9 mouse cellular contexts compared by ENCODE assay signal in genomic region chr4:61909409-61909808, GRCm38 (mm10).
DNase-seq lines count a peak whose midpoint lies in the region; ATAC-seq and TF ChIP-seq lines count a peak whose summit lies in the region.
"Had no signal": no experiment of that assay in that cellular context is flagged by ENCODE, and none has a peak within 500 bp of the region (broad histone marks: within the 10 kb centered on the region; RNA-seq: fewer than 3 reads in every experiment).

No protein-coding gene starts in this region.

- ATAC-seq in midbrain, embryonic 16.5 days, result no peak

- WGBS in midbrain, embryonic 16.5 days, result 74% methylated on average over 4 of the region's 4 CpGs

- intact Hi-C loops in left cerebral cortex, postnatal 14 days (cut with DNase I), result no loop called here

- no peak for TF ChIP-seq EP300 in ES-Bruce4 (IDR thresholded peaks at IDR 0.05; ENCODE audit: insufficient read depth, low read depth, low read length)

- H3K4me1 ChIP-seq in ES-Bruce4 (ENCODE audit: control insufficient read depth, insufficient read depth, low read length), result no peaks in the 10 kb centered on the region
- H3K4me1 ChIP-seq in midbrain, embryonic 16.5 days (ENCODE audit: control insufficient read depth, insufficient read depth, low read length), result no peaks in the 10 kb centered on the region

- DNase-seq in frontal cortex, postnatal 36 days (ENCODE audit: low spot score in 2 of 2), result peak; percentile 9 to 26
- no peak for DNase-seq in frontal cortex, postnatal 25 days (ENCODE audit: low spot score in 2 of 2)
- peak; percentile 13 to 30 for DNase-seq in left cerebral cortex, postnatal 14 days (ENCODE audit: low spot score in 2 of 2)
- DNase-seq in left cerebral cortex, adult 11 months (ENCODE audit: low spot score), result no peak
- peak; percentile 10 for DNase-seq in hindlimb bud, embryonic 11.5 days (ENCODE audit: extremely low spot score, low read depth, low spot score)
- DNase-seq in natural killer cell, adult 2 months (ENCODE audit: low spot score in 2 of 2), result no peak
- DNase-seq: gastrocnemius, postnatal 36 days had no signal

- no peak overlapping the region for H3K9ac ChIP-seq in ES-Bruce4 (ENCODE audit: low read depth, poor library complexity, severe bottlenecking)
- H3K9ac ChIP-seq in midbrain, embryonic 16.5 days (ENCODE audit: low read depth, low read length), result no peak overlapping the region

- H3K4me3 ChIP-seq in ES-Bruce4 (ENCODE audit: low read depth, low read length), result no peak overlapping the region
- H3K4me3 ChIP-seq in midbrain, embryonic 16.5 days (ENCODE audit: low read depth, low read length), result no peak overlapping the region

- peaks cover 12% of the 10 kb centered on the region; the same call in 1 of the 2 replicates for H3K9me3 ChIP-seq in ES-Bruce4 (replicated peaks; ENCODE audit: control insufficient read depth, insufficient read depth, low read length, poor library complexity, severe bottlenecking)
- no peaks in the 10 kb centered on the region for H3K9me3 ChIP-seq in midbrain, embryonic 16.5 days (replicated peaks; ENCODE audit: control insufficient read depth, low read length, poor library complexity, severe bottlenecking)

- no peak overlapping the region for H3K4me2 ChIP-seq in midbrain, embryonic 16.5 days (ENCODE audit: low read length)

- TF ChIP-seq POLR2A in ES-Bruce4 (IDR thresholded peaks at IDR 0.05; ENCODE audit: insufficient read depth, low read length), result no peak

- H3K27me3 ChIP-seq in ES-Bruce4 (ENCODE audit: control insufficient read depth, insufficient read depth, low read length, poor library complexity, severe bottlenecking), result no peaks in the 10 kb centered on the region
- no peaks in the 10 kb centered on the region for H3K27me3 ChIP-seq in midbrain, embryonic 16.5 days (ENCODE audit: control insufficient read depth, insufficient read depth, low read depth, low read length)

- no peaks in the 10 kb centered on the region for H3K36me3 ChIP-seq in ES-Bruce4 (ENCODE audit: control insufficient read depth, insufficient read depth, low read length, poor library complexity, severe bottlenecking)
- H3K36me3 ChIP-seq in midbrain, embryonic 16.5 days (ENCODE audit: control insufficient read depth, insufficient read depth, low read length), result no peaks in the 10 kb centered on the region

- no peak overlapping the region for H3K27ac ChIP-seq in ES-Bruce4 (ENCODE audit: insufficient read depth, low read length)
- H3K27ac ChIP-seq in midbrain, embryonic 16.5 days (ENCODE audit: low read length), result no peak overlapping the region

- peak; percentile 7 for TF ChIP-seq CTCF in ES-Bruce4 (IDR thresholded peaks at IDR 0.05; ENCODE audit: low read depth, low read length)

Comparison
In these comparisons a context has a peak if more than half of its experiments do, and no peak if none do; other contexts are left out.
1. DNase-seq: peak in frontal cortex, postnatal 36 days (2 of 2), left cerebral cortex, postnatal 14 days (2 of 2) and hindlimb bud, embryonic 11.5 days (single experiment); none in frontal cortex, postnatal 25 days (0 of 2), left cerebral cortex, adult 11 months (single experiment) and natural killer cell, adult 2 months (0 of 2).